ENCODE assay signal across 17 mouse cellular contexts in genomic region chr1:21521995-21522394, GRCm38 (mm10).
DNase-seq lines count a peak whose midpoint lies in the region; ATAC-seq and TF ChIP-seq lines count a peak whose summit lies in the region.
"Had no signal": no experiment of that assay in that cellular context is flagged by ENCODE, and none has a peak within 500 bp of the region (broad histone marks: within the 10 kb centered on the region; RNA-seq: fewer than 3 reads in every experiment).

No protein-coding gene starts in this region.

- no peaks in the 10 kb centered on the region for H3K36me3 ChIP-seq in CH12.LX (replicated peaks in 1 of 2; ENCODE audit: control insufficient read depth in 1 of 2, insufficient read depth in 1 of 2, low read length in 1 of 2)
- no peaks in the 10 kb centered on the region for H3K36me3 ChIP-seq in embryonic facial prominence, embryonic 10.5 days (replicated peaks)
- no peaks in the 10 kb centered on the region for H3K36me3 ChIP-seq in kidney, embryonic 15.5 days
- H3K36me3 ChIP-seq: forebrain, embryonic 10.5 days had no signal

- dilution Hi-C loops in CH12.LX (cut with MboI; ENCODE audit: extremely low pct_ligation_motif_present, extremely low pct_unique_long_range_greater_than_20kb, low sequenced_read_pairs): no loop called here

- no peaks in the 10 kb centered on the region for H3K79me2 ChIP-seq in CH12.LX (replicated peaks; ENCODE audit: control insufficient read depth, extremely low read depth, insufficient read depth, poor library complexity, severe bottlenecking)

- TF ChIP-seq EP300 in CH12.LX (IDR thresholded peaks at IDR 0.05; ENCODE audit: low read length): no peak

- peak; percentile 26 for TF ChIP-seq RAD21 in CH12.LX (IDR thresholded peaks at IDR 0.05; ENCODE audit: low read depth, low read length)

- H3K4me2 ChIP-seq in CH12.LX (ENCODE audit: insufficient read depth, low read depth, poor library complexity, severe bottlenecking): peak overlapping the region; percentile 60
- no peak overlapping the region for H3K4me2 ChIP-seq in kidney, embryonic 15.5 days
- H3K4me2 ChIP-seq: liver, embryonic 11.5 days had no signal

- no peak for TF ChIP-seq POLR2A in CH12.LX (IDR thresholded peaks at IDR 0.05; ENCODE audit: low read depth, low read length)

- peaks cover 5 to 26% of the 10 kb centered on the region in 2 experiments; a peak in 3 of 4 replicates for H3K4me1 ChIP-seq in CH12.LX (ENCODE audit: control insufficient read depth in 1 of 2, insufficient read depth in 2 of 2)
- H3K4me1 ChIP-seq in embryonic facial prominence, embryonic 10.5 days: no peaks in the 10 kb centered on the region
- no peaks in the 10 kb centered on the region for H3K4me1 ChIP-seq in kidney, embryonic 15.5 days
- H3K4me1 ChIP-seq: forebrain, embryonic 10.5 days had no signal

- H3K9ac ChIP-seq in CH12.LX (ENCODE audit: insufficient read depth, low read depth): peak overlapping the region; percentile 23; the same call in 1 of the 2 replicates
- H3K9ac ChIP-seq in kidney, embryonic 15.5 days: no peak overlapping the region

- peak; percentile 41 for TF ChIP-seq CTCF in layer of hippocampus, adult 2 months (conservative IDR thresholded peaks at IDR 0.05)
- peak; percentile 47 to 70; a peak in 3 of 4 replicates for TF ChIP-seq CTCF in CH12.LX (conservative IDR thresholded peaks at IDR 0.05 in 1 of 2, IDR thresholded peaks at IDR 0.05 in 1 of 2; ENCODE audit: low read depth in 2 of 2, low read length in 2 of 2)

- no peak for ATAC-seq in kidney, embryonic 15.5 days (replicated peaks; ENCODE audit: low FRiP score)

- no peaks in the 10 kb centered on the region for H3K9me3 ChIP-seq in CH12.LX (replicated peaks; ENCODE audit: low read length)
- no peaks in the 10 kb centered on the region for H3K9me3 ChIP-seq in embryonic facial prominence, embryonic 10.5 days
- no peaks in the 10 kb centered on the region for H3K9me3 ChIP-seq in kidney, embryonic 15.5 days (replicated peaks)
- H3K9me3 ChIP-seq: forebrain, embryonic 10.5 days had no signal

- no peaks in the 10 kb centered on the region for H3K27me3 ChIP-seq in CH12.LX (replicated peaks)
- no peaks in the 10 kb centered on the region for H3K27me3 ChIP-seq in embryonic facial prominence, embryonic 10.5 days (replicated peaks; ENCODE audit: low read depth, poor library complexity, severe bottlenecking)
- no peaks in the 10 kb centered on the region for H3K27me3 ChIP-seq in kidney, embryonic 15.5 days

- DNase-seq in layer of hippocampus, adult 2 months (ENCODE audit: low spot score in 2 of 2): no peak
- DNase-seq in layer of hippocampus, postnatal 10 days (ENCODE audit: low spot score in 2 of 2): no peak
- peak; percentile 59 for DNase-seq in CH12.LX (ENCODE audit: extremely low read depth)
- DNase-seq in embryonic facial prominence, embryonic 10.5 days (ENCODE audit: low spot score): peak; percentile 41
- DNase-seq in thymus, postnatal 14 days: peak; percentile 47
- no peak for DNase-seq in gastrocnemius, adult 8-10 months (ENCODE audit: low spot score in 2 of 2)
- DNase-seq in c-Kit-positive CD71-positive TER-119-positive erythroid progenitor cells, embryonic 14.5 days (ENCODE audit: low spot score): no peak
- DNase-seq: cerebellum, postnatal 25 days; heart, adult 18-20 months; heart, postnatal 14 days; kidney, adult 9 months; layer of hippocampus, postnatal 36 days; lung, postnatal 4 days; right cerebral cortex, postnatal 4 days had no signal

- no peak overlapping the region for H3K27ac ChIP-seq in layer of hippocampus, adult 2 months
- no peak overlapping the region for H3K27ac ChIP-seq in CH12.LX (ENCODE audit: insufficient read depth, low read depth)
- 0 out of 2 replicates have a peak overlapping the region, but pooled peaks have one; percentile 35 for H3K27ac ChIP-seq in embryonic facial prominence, embryonic 10.5 days (replicated peaks)
- H3K27ac ChIP-seq in kidney, embryonic 15.5 days: no peak overlapping the region
- H3K27ac ChIP-seq: forebrain, embryonic 10.5 days had no signal

- in situ Hi-C loops in CH12.LX (cut with MboI; ENCODE audit: low pct_ligation_motif_present, low pct_unique_long_range_greater_than_20kb, low sequenced_read_pairs): no loop called here

- 72% methylated on average over 10 of the region's 10 CpGs for WGBS in embryonic facial prominence, embryonic 10.5 days
- WGBS in kidney, embryonic 15.5 days: 82% methylated on average over 10 of the region's 10 CpGs

- no peak overlapping the region for H3K4me3 ChIP-seq in layer of hippocampus, adult 2 months
- peak overlapping the region in 1 of 3 experiments; percentile 29 for H3K4me3 ChIP-seq in CH12.LX (replicated peaks in 1 of 3; ENCODE audit: low read depth in 2 of 3, low read length in 2 of 3, poor library complexity in 1 of 3)
- no peak overlapping the region for H3K4me3 ChIP-seq in embryonic facial prominence, embryonic 10.5 days
- H3K4me3 ChIP-seq in kidney, embryonic 15.5 days (replicated peaks): no peak overlapping the region
- H3K4me3 ChIP-seq: forebrain, embryonic 10.5 days had no signal

TF ChIP-seq in CH12.LX, 34 proteins besides CTCF, POLR2A, EP300 and RAD21:
- TF ChIP-seq SMC3 (IDR thresholded peaks at IDR 0.05; ENCODE audit: low read depth, low read length) (peak; percentile 49), JUND (conservative IDR thresholded peaks at IDR 0.05; ENCODE audit: low read depth, low read length) (no peak), MYC (IDR thresholded peaks at IDR 0.05; ENCODE audit: low read depth, low read length) (no peak), USF2 (conservative IDR thresholded peaks at IDR 0.05; ENCODE audit: low read depth, low read length) (no peak), UBTF (IDR thresholded peaks at IDR 0.05; ENCODE audit: low read depth, low read length) (no peak), MEF2A (IDR thresholded peaks at IDR 0.05; ENCODE audit: borderline replicate concordance, low read depth, low read length) (no peak), IRF4 (IDR thresholded peaks at IDR 0.05; ENCODE audit: low read depth, low read length) (no peak), TBP (conservative IDR thresholded peaks at IDR 0.05; ENCODE audit: low read depth, low read length) (no peak), ZMIZ1 (IDR thresholded peaks at IDR 0.05; ENCODE audit: low read depth, low read length) (no peak), SIN3A (IDR thresholded peaks at IDR 0.05; ENCODE audit: low read length) (0 out of 2 replicates have a peak, but pooled peaks have one; percentile 15), TCF12 (IDR thresholded peaks at IDR 0.05; ENCODE audit: low read depth, low read length) (no peak), NELFE (IDR thresholded peaks at IDR 0.05; ENCODE audit: low read depth, low read length) (no peak), MXI1 (IDR thresholded peaks at IDR 0.05; ENCODE audit: low read depth, low read length) (no peak)

Comparison
In these comparisons a context has a peak if more than half of its experiments do, and no peak if none do; other contexts are left out.
1. DNase-seq: peak in CH12.LX (single experiment), embryonic facial prominence, embryonic 10.5 days (single experiment) and thymus, postnatal 14 days (single experiment); none in layer of hippocampus, adult 2 months (0 of 2), layer of hippocampus, postnatal 10 days (0 of 2), gastrocnemius, adult 8-10 months (0 of 2) and c-Kit-positive CD71-positive TER-119-positive erythroid progenitor cells, embryonic 14.5 days (single experiment).